Mouse (Mus musculus): ENCODE results near the gene Lzts2. TPM values are rescaled to one million over a fixed set of nuclear protein-coding genes. Genes with fewer than 3 reads are reported as not detected.
A peak's percentile ranks its signal among the peaks of the same experiment; 100 is the strongest.

Gene Lzts2
- total RNA-seq, 2 experiments from 2014 or later: 55.3 to 58.9 TPM

- no peak for DNase-seq
These were observed 35.3 kb downstream of the Lzts2 start for GRCm38 (mm10) chr19:45049523-45049922.

DNA sequence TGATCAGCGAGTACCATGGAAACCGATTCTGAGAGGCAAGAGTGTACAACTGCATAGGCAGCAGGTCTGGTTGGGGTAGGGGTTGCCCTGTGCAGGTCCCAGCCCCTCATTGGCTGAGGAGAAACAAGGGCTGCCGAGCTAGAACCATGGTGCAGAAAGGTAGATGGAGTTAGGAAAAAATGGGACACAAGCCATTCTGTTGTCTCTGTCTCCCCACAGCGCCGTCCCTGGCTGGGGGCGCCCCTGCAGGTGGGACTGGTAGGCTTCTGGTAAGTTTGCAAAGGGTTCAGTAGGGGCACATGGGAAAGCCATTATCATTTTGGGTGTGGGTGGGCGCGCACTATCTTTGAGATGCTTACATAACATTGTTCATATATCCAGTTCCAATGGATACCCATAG lies 39.2 kb downstream of the Lzts2 start:
- no peak for DNase-seq

GRCm38 (mm10) chr19:45054892-45055690 lies 40.9 kb downstream of the Lzts2 start:
- no peak for DNase-seq

- DNase-seq: peak; percentile 51 to 52
These were observed 42.1 kb downstream of the Lzts2 start for GRCm38 (mm10) chr19:45056364-45056763.

DNA sequence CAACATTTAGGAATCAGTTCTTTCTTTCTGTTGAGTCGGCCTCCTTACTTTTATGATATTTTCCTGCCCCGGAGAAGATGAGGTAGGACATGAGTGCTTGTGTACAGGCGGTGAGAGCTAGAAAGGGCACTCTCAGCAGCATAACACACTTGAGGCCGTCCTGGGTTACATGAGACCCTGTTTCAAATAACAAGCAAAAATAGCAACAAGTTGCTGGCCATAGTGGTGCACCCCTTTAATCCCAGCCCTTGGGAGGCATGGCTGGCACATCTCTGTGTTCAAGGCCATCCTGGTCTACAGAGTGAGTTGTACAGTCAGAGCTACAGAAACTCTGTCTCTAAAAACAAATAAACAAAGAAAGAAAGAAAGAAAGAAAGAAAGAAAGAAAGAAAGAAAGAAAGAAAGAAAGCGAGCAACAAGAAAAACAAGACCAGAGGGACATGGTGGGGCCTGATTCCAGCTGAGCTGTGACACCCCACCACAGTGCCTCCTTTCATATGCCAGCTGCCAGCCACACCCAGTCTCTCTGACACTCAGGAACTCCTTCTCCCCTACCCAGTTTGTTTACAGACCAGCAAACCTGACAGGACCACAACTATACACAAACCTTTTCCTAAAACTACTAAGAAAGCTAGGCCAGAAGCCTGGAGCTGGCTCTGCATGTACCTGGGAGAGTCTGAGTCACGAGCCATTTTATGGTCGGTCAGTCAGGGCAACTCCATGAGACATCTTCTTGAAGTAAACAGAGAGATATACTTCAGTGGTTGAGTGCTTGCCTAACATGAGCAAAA lies 42.9 kb downstream of the Lzts2 start:
- no peak for DNase-seq

DNA sequence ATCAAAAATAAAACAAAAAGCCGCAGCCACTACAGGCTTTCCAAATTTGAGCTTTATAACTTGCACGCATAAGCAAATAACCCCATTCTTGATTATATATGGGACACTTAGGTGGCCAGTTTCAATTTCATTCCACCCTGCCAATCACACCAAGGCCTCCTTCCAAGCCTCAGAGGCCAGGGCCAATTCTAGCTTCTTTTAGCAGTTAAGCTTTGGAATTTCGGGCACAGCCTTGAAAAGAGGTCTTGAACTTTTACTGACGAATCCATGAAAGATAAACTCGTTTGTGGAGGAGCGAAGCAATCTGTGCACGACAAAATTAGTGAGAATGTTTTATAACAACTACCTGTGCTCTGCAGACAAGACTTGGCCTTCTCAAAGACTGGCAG lies 43.5 kb downstream of the Lzts2 start:
- DNase-seq: no peak

DNA sequence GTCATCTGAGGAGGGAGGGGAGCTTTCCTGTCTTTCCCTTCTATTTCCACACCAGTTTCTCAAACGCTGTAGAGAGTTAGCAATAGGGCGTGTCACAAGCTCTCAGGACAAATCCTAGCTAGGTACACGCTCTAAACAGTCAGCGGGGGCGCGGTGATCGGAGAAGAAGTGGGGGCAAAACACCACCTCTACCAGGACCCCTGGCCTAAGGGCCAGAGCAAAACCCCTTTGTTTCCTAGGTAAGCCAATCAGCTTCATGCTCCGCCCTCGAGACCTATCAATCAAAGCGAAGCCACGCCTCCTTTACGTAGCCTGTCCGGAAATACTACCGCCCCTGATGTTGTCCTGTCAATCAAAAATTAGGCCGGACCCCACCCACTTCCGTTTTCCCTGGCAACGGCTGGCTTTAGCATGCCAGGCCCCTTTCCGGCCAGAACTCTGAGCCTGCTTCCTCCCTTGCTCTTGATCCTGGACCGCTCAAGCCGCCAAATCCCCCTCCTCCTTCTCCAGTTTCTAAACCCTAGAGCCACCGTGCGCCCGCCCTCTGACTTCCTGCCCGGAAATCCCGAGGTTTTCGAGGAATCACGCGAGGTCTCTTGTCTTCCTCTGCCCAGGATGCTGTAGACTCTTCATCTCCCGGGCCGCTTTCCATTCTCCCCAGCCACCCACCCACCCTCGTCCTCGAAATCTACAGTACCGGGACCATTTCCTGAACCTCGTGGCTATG lies 44.1 kb downstream of the Lzts2 start:
- DNase-seq: peak; percentile 96 to 98

DNA sequence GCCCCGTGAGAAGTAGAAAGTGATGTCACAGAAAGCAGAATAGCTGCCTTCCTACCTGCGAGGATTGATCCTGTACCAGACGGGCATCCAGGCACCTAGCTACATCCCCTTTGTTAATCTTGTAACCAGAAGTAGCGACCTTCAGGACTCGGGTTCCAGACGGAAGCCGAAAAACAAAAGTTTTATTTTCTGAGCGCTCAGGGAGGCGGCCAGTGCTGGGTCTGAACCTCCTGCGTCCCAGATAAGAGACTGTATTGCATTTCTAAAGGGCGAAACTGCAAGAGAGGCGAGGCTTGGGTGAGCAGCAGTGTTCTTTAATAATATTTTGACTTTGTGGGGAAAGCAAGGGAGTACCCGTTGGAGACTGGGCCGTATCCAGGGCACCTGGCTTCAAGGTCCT lies 44.6 kb downstream of the Lzts2 start:
- DNase-seq: no peak

DNA sequence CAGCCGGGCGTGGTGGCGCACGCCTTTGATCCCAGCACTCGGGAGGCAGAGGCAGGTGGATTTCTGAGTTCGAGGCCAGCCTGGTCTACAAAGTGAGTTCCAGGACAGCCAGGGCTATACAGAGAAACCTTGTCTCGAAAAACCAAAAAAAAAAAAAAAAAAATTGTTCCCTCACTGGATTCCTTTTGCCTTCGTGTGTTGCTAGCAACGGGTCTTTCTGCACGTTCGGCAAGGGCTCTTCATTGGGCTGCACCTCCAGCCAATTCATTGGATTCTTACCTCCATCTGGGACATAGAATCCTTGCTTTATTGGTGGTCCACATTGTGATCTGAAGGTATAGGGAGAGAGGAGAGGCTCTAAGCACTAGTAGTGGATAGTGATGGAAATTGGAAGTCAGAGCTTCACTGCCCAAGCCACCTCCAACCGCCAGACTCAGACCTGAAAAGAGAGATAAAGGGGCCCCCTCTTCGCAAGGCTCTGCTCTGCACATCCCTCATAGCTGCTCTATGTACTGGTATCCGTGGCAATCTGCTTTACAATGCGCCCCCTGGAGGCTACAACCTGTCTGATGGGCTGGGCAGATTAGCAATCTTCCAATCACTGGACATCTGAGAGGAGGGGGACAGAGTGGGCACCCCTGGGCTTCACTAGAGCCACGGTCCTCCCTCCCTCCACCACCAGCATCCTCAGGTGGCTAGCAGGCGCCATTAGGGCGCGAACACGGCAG lies 49.5 kb downstream of the Lzts2 start:
- peak in 1 of 2 experiments; percentile 72 for DNase-seq

GRCm38 (mm10) chr19:45065226-45065625 lies 51.0 kb downstream of the Lzts2 start:
- no peak for DNase-seq

DNA sequence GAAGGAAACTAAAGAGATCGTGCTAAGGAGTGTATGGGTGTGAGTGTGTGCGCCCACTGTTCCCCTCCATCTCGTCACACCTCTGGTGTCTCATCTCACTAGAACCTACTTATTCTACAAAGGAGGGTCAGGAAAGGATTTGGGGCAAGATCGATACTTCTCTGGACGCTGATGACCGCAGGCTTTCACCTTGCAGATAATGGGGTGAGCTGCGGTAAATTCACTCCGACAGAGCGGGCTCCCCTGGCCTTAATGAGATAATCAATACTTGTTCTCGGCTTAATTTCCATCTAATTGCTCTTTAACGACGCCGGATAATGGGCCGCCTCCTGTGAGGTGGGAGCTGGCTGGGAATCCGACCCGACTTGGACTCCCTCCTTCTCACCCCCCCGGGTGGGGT lies 53.0 kb downstream of the Lzts2 start:
- no peak for DNase-seq

DNA sequence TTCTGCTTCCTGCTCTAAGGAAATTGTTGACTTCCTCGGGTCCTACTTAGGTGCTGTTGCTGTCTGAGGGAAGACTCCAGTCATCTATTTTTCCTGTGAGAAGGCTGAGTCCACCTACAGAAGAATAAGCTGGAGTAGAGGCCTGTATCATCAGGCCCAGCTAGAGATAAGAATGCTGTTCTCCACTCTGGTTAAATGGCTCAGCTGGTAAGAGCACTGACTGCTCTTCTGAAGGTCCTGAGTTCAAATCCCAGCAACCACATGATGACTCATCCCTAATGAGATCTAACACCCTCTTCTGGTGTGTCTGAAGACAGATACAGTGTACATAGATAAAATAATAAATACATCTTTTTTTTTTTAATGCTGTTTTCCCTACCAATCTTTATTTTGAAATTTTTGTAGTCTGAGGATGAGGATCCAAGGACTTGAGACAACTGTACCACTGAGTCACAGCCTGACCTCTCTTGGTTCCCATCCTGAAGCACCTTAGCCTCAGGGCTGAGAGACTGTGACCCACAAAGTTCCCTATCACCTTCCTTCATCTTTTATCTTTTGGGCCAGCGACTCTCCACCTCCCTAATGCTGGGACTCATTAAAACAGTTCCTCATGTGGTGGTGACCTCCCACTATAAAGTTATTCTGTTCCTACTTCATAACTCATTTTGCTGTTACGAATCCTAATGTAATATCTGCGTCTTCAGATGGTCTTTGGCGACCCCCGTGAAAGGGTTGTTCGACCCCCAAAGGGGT lies 53.7 kb downstream of the Lzts2 start:
- no peak for DNase-seq

- peak; percentile 86 to 93 for DNase-seq
These were observed 59.8 kb downstream of the Lzts2 start for GRCm38 (mm10) chr19:45073871-45074542.

DNA sequence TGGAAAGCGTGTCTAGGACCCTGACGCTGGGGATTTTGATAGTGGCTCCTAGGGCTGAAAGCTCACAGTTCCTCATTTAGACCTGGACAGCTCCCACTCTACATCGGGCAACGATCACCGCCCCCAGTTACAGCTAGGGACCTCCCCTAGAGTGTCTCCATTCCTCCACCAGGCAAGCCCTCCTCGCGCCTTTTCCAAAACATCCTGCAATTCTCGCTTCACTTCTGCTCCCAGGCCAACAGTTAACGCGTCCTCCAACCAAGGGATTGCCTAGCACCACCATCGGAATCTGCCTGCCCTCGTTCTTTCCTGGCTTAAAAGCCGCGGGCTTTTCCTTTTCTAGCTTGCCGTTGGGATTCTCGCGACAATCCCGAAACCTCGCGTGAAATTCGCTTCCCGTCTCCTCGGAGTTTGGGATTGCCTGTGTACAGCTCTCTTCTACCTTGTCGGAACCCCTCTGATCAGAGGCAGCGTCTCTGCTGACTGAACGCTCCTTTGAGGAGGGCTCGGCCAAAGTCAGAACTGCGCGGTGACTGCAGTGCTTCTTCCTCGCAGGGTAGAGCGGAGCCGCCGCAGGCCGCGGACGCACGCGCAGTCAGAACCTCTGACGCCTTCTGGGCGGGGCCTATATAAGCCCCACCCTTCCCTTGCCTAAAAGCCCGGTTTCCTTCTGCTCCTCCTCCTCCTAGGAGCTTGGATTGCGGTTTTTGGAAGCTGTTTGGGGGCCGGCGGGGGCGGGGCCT lies 60.5 kb downstream of the Lzts2 start, which contains the start of gene Kazald1:
TSS of gene Kazald1 (plus strand) at position 662 of the 743 bp plus-strand sequence.
- peak; percentile 96 to 98 for DNase-seq

- peak; percentile 47 to 60 for DNase-seq
These were observed 61.3 kb downstream of the Lzts2 start for GRCm38 (mm10) chr19:45075323-45076035.

- no peak for DNase-seq
These were observed 61.9 kb downstream of the Lzts2 start for GRCm38 (mm10) chr19:45076036-45076575.
